Mouse (Mus musculus): ENCODE results near the gene Wfikkn2.

Gene Wfikkn2

GRCm38 (mm10) chr11:94223531-94223930 lies 22.3 kb downstream of the Wfikkn2 start:
- Histone ChIP-seq H3K36me3 (ENCODE audit: insufficient read depth, low read length) (no peaks in the 10 kb centered on the region), H3K4me3 (replicated peaks; ENCODE audit: low read length) (no peak overlapping the region), H3K9me3 (ENCODE audit: low read length) (no peaks in the 10 kb centered on the region), H3K27me3 (ENCODE audit: insufficient read depth, low read length) (no peaks in the 10 kb centered on the region), H3K4me1 (replicated peaks; ENCODE audit: low read depth, low read length) (peaks cover 19% of the 10 kb centered on the region)
- TF ChIP-seq NANOG (IDR thresholded peaks at IDR 0.05; ENCODE audit: borderline replicate concordance, low read length) (no peak), POU5F1 (IDR thresholded peaks at IDR 0.05; ENCODE audit: borderline replicate concordance, low read length) (no peak), CTCF (conservative IDR thresholded peaks at IDR 0.05; ENCODE audit: low read length) (no peak)

GRCm38 (mm10) chr11:94221257-94221656 lies 24.5 kb downstream of the Wfikkn2 start:
- Histone ChIP-seq H3K27me3 (ENCODE audit: insufficient read depth, low read length) (no peaks in the 10 kb centered on the region), H3K36me3 (ENCODE audit: insufficient read depth, low read length) (peaks cover under 1% of the 10 kb centered on the region; the same call in 1 of the 2 replicates), H3K4me1 (replicated peaks; ENCODE audit: low read depth, low read length) (peaks cover 10% of the 10 kb centered on the region), H3K4me3 (replicated peaks; ENCODE audit: low read length) (no peak overlapping the region), H3K9me3 (ENCODE audit: low read length) (no peaks in the 10 kb centered on the region)
- no peak for TF ChIP-seq POU5F1 (IDR thresholded peaks at IDR 0.05; ENCODE audit: borderline replicate concordance, low read length)
- TF ChIP-seq CTCF (conservative IDR thresholded peaks at IDR 0.05; ENCODE audit: low read length) = no peak
- TF ChIP-seq NANOG (IDR thresholded peaks at IDR 0.05; ENCODE audit: borderline replicate concordance, low read length) = no peak

GRCm38 (mm10) chr11:94216247-94216646 lies 29.6 kb downstream of the Wfikkn2 start:
- H3K36me3 ChIP-seq (ENCODE audit: insufficient read depth, low read length) = peaks cover 25% of the 10 kb centered on the region
- H3K4me1 ChIP-seq (replicated peaks; ENCODE audit: low read depth, low read length) = peaks cover 22% of the 10 kb centered on the region
- H3K9me3 ChIP-seq (ENCODE audit: low read length) = no peaks in the 10 kb centered on the region
- no peak overlapping the region for H3K4me3 ChIP-seq (replicated peaks; ENCODE audit: low read length)
- no peak for TF ChIP-seq NANOG (IDR thresholded peaks at IDR 0.05; ENCODE audit: borderline replicate concordance, low read length)
- TF ChIP-seq CTCF (conservative IDR thresholded peaks at IDR 0.05; ENCODE audit: low read length) = no peak
- no peaks in the 10 kb centered on the region for H3K27me3 ChIP-seq (ENCODE audit: insufficient read depth, low read length)

GRCm38 (mm10) chr11:94215581-94215980 lies 30.2 kb downstream of the Wfikkn2 start:
- Histone ChIP-seq H3K4me1 (replicated peaks; ENCODE audit: low read depth, low read length) (peaks cover 22% of the 10 kb centered on the region), H3K27me3 (ENCODE audit: insufficient read depth, low read length) (no peaks in the 10 kb centered on the region), H3K9me3 (ENCODE audit: low read length) (no peaks in the 10 kb centered on the region), H3K36me3 (ENCODE audit: insufficient read depth, low read length) (peaks cover 25% of the 10 kb centered on the region), H3K4me3 (replicated peaks; ENCODE audit: low read length) (no peak overlapping the region)
- no peak for TF ChIP-seq CTCF (conservative IDR thresholded peaks at IDR 0.05; ENCODE audit: low read length)

- Histone ChIP-seq H3K27me3 (ENCODE audit: insufficient read depth, low read length) (no peaks in the 10 kb centered on the region), H3K4me3 (replicated peaks; ENCODE audit: low read length) (0 out of 2 replicates have a peak overlapping the region, but pooled peaks have one; percentile 7), H3K9me3 (ENCODE audit: low read length) (no peaks in the 10 kb centered on the region), H3K36me3 (ENCODE audit: insufficient read depth, low read length) (peaks cover 25% of the 10 kb centered on the region), H3K4me1 (replicated peaks; ENCODE audit: low read depth, low read length) (peaks cover 32% of the 10 kb centered on the region)
- no peak for TF ChIP-seq CTCF (conservative IDR thresholded peaks at IDR 0.05; ENCODE audit: low read length)
- no peak for TF ChIP-seq NANOG (IDR thresholded peaks at IDR 0.05; ENCODE audit: borderline replicate concordance, low read length)
- no peak for TF ChIP-seq POU5F1 (IDR thresholded peaks at IDR 0.05; ENCODE audit: borderline replicate concordance, low read length)
Observed at GRCm38 (mm10) chr11:94213735-94214594, 31.8 kb downstream of the Wfikkn2 start.

GRCm38 (mm10) chr11:94212997-94213396 lies 32.8 kb downstream of the Wfikkn2 start:
- no peaks in the 10 kb centered on the region for H3K27me3 ChIP-seq (ENCODE audit: insufficient read depth, low read length)
- H3K4me3 ChIP-seq (replicated peaks; ENCODE audit: low read length) = peak overlapping the region; percentile 90; the same call in 1 of the 2 replicates
- H3K9me3 ChIP-seq (ENCODE audit: low read length) = no peaks in the 10 kb centered on the region
- H3K4me1 ChIP-seq (replicated peaks; ENCODE audit: low read depth, low read length) = peaks cover 34% of the 10 kb centered on the region
- H3K36me3 ChIP-seq (ENCODE audit: insufficient read depth, low read length) = peaks cover 25% of the 10 kb centered on the region
- TF ChIP-seq POU5F1 (IDR thresholded peaks at IDR 0.05; ENCODE audit: borderline replicate concordance, low read length) = no peak
- TF ChIP-seq NANOG (IDR thresholded peaks at IDR 0.05; ENCODE audit: borderline replicate concordance, low read length) = no peak
- no peak for TF ChIP-seq CTCF (conservative IDR thresholded peaks at IDR 0.05; ENCODE audit: low read length)

GRCm38 (mm10) chr11:94212489-94212836 lies 33.3 kb downstream of the Wfikkn2 start:
- Histone ChIP-seq H3K36me3 (ENCODE audit: insufficient read depth, low read length) (peaks cover 25% of the 10 kb centered on the region), H3K27me3 (ENCODE audit: insufficient read depth, low read length) (no peaks in the 10 kb centered on the region), H3K9me3 (ENCODE audit: low read length) (no peaks in the 10 kb centered on the region), H3K4me3 (replicated peaks; ENCODE audit: low read length) (peak overlapping the region; percentile 90), H3K4me1 (replicated peaks; ENCODE audit: low read depth, low read length) (peaks cover 34% of the 10 kb centered on the region)
- TF ChIP-seq CTCF (conservative IDR thresholded peaks at IDR 0.05; ENCODE audit: low read length) (no peak), POU5F1 (IDR thresholded peaks at IDR 0.05; ENCODE audit: borderline replicate concordance, low read length) (no peak), NANOG (IDR thresholded peaks at IDR 0.05; ENCODE audit: borderline replicate concordance, low read length) (no peak)

GRCm38 (mm10) chr11:94211651-94212488 lies 33.9 kb downstream of the Wfikkn2 start:
- Histone ChIP-seq H3K4me1 (replicated peaks; ENCODE audit: low read depth, low read length) (peaks cover 34% of the 10 kb centered on the region), H3K27me3 (ENCODE audit: insufficient read depth, low read length) (no peaks in the 10 kb centered on the region), H3K9me3 (ENCODE audit: low read length) (no peaks in the 10 kb centered on the region), H3K4me3 (replicated peaks; ENCODE audit: low read length) (peak overlapping the region; percentile 90), H3K36me3 (ENCODE audit: insufficient read depth, low read length) (peaks cover 25% of the 10 kb centered on the region)
- no peak for TF ChIP-seq NANOG (IDR thresholded peaks at IDR 0.05; ENCODE audit: borderline replicate concordance, low read length)
- TF ChIP-seq CTCF (conservative IDR thresholded peaks at IDR 0.05; ENCODE audit: low read length) = no peak
- TF ChIP-seq POU5F1 (IDR thresholded peaks at IDR 0.05; ENCODE audit: borderline replicate concordance, low read length) = no peak

Measured in E14TG2a.4 (cell line).